In the genomic region with DNA sequence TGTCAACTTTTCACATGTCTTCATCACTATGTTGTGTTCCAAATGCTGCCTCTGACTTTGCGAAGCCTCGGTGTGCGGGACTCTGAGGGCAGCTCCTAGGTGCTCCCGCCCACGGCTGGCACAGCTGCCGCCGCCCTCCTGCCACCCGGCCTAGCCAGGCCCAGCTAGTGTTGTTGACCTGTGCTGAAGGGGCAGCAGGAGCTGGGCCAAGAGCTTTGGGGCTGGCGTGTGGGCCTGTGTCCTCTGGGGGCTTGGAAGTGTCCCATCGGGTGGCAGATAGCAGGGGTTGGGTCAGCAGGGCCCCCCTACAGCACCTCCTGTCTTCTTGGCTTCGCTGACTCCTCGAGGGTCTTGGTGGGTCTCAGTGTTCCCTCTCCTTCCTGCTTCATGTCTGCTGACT, we compare ENCODE assay signal across 21 mouse cellular contexts.
"Had no signal": no experiment of that assay in that cellular context is flagged by ENCODE, and none has a peak within 500 bp of the region (broad histone marks: within the 10 kb centered on the region; RNA-seq: fewer than 3 reads in every experiment).

No protein-coding gene starts in this region.

- DNase-seq: kidney, adult 18-20 months; layer of hippocampus, adult 9-11 months; liver, embryonic 13.5 days; lung, embryonic 14.5 days; lung, postnatal 10 days; lung, postnatal 4 days; right cerebral cortex, adult 18-20 months; right cerebral cortex, postnatal 14 days; right cerebral cortex, postnatal 4 days; thymus, adult 2 months; thymus, postnatal 25 days had no signal

- H3K4me3 ChIP-seq: kidney, embryonic 15.5 days; layer of hippocampus, adult 2 months; liver, embryonic 13.5 days; midbrain, embryonic 13.5 days; myocyte; neural tube, embryonic 15.5 days had no signal

- H3K9ac ChIP-seq: kidney, embryonic 15.5 days; liver, embryonic 13.5 days; lung, embryonic 14.5 days; midbrain, embryonic 13.5 days; neural tube, embryonic 15.5 days had no signal

- ATAC-seq: hindbrain, postnatal 0 days; inflammation-experienced regulatory T-cells, adult 6 months; intestine, embryonic 16.5 days; midbrain, embryonic 13.5 days; midbrain, embryonic 16.5 days had no signal

- H3K27me3 ChIP-seq: kidney, embryonic 15.5 days; liver, embryonic 13.5 days; midbrain, embryonic 13.5 days; neural tube, embryonic 15.5 days had no signal

- H3K27ac ChIP-seq: hindbrain, postnatal 0 days; kidney, embryonic 15.5 days; layer of hippocampus, adult 2 months; liver, embryonic 13.5 days; midbrain, embryonic 13.5 days; neural tube, embryonic 15.5 days; stomach, postnatal 0 days had no signal

- H3K4me2 ChIP-seq: kidney, embryonic 15.5 days; liver, embryonic 13.5 days; lung, embryonic 14.5 days; midbrain, embryonic 13.5 days; neural tube, embryonic 15.5 days had no signal

- H3K9me3 ChIP-seq: kidney, embryonic 15.5 days; liver, embryonic 13.5 days; midbrain, embryonic 13.5 days; neural tube, embryonic 15.5 days had no signal
